Comparison of ENCODE assay signal across 1 mouse cellular context in the genomic region with DNA sequence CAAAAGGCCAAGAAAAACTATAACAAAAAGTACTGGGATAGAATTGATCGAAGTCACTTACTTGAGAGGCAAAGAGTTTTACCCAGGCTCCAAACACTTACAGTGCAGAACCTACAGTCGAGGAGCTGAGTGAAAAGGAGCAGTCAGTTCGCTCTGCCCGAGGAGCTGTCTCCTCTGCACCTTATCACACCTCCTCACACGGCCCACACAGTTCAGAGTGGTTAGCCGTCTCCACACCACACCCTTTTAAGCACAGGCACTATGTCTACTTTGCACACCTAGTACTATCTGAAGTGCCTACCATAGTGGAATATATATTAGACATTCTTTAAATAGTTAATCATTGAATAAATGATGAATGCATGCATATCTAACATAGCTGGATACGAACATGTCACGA.
TF ChIP-seq lines count a peak whose summit lies in the region.

No protein-coding gene starts in this region.

TF ChIP-seq in MEL, 35 proteins besides CTCF, POLR2A, EP300 and RAD21 (continued from another document):
- TF ChIP-seq CHD1 (IDR thresholded peaks at IDR 0.05; ENCODE audit: low read depth, low read length) (no peak), USF1 (IDR thresholded peaks at IDR 0.05; ENCODE audit: low read depth, low read length) (no peak), MXI1 (IDR thresholded peaks at IDR 0.05; ENCODE audit: low read depth, low read length) (peak; percentile 80), KAT2A (conservative IDR thresholded peaks at IDR 0.05; ENCODE audit: low read depth, low read length) (no peak), CHD2 (IDR thresholded peaks at IDR 0.05; ENCODE audit: low read length) (no peak), ELF1 (IDR thresholded peaks at IDR 0.05; ENCODE audit: low read depth, low read length) (no peak), JUND (IDR thresholded peaks at IDR 0.05; ENCODE audit: low read depth, low read length) (no peak), MEF2A (IDR thresholded peaks at IDR 0.05; ENCODE audit: extremely low read depth, insufficient replicate concordance, low read depth, low read length, poor library complexity, severe bottlenecking) (no peak), ZMIZ1 (IDR thresholded peaks at IDR 0.05; ENCODE audit: low read depth, low read length) (peak; percentile 71; the same call in 1 of the 2 replicates), BHLHE40 (IDR thresholded peaks at IDR 0.05; ENCODE audit: borderline replicate concordance, low read depth, low read length) (no peak), TCF12 (IDR thresholded peaks at IDR 0.05; ENCODE audit: low read depth, low read length) (peak; percentile 82), ZC3H11A (IDR thresholded peaks at IDR 0.05; ENCODE audit: low read depth, low read length) (no peak), E2F4 (IDR thresholded peaks at IDR 0.05; ENCODE audit: borderline replicate concordance, low read depth, low read length) (no peak), GATA1 (IDR thresholded peaks at IDR 0.05; ENCODE audit: low read depth, low read length) (peak; percentile 89), POLR2AphosphoS2 (IDR thresholded peaks at IDR 0.05; ENCODE audit: low read length) (peak; percentile 74), MAX (IDR thresholded peaks at IDR 0.05; ENCODE audit: low read length) (peak; percentile 60), POLR2AphosphoS5 (IDR thresholded peaks at IDR 0.05; ENCODE audit: borderline replicate concordance, low read depth, low read length) (no peak), NELFE (IDR thresholded peaks at IDR 0.05; ENCODE audit: low read depth, low read length) (peak; percentile 76), ZKSCAN1 (IDR thresholded peaks at IDR 0.05; ENCODE audit: low read depth, low read length) (no peak), SMC3 (IDR thresholded peaks at IDR 0.05; ENCODE audit: low read depth, low read length) (no peak), TBP (IDR thresholded peaks at IDR 0.05; ENCODE audit: low read depth, low read length) (peak; percentile 96), NRF1 (IDR thresholded peaks at IDR 0.05; ENCODE audit: insufficient read depth, low read depth, low read length, poor library complexity, severe bottlenecking) (no peak), USF2 (IDR thresholded peaks at IDR 0.05; ENCODE audit: borderline replicate concordance in 1 of 2, insufficient read depth in 1 of 2, low read depth in 1 of 2, low read length in 2 of 2) (no peak), HCFC1 (IDR thresholded peaks at IDR 0.05; ENCODE audit: low read depth, low read length) (0 out of 2 replicates have a peak, but pooled peaks have one; percentile 6), MAZ (IDR thresholded peaks at IDR 0.05; ENCODE audit: low read depth, low read length) (no peak; the same call in 1 of the 2 replicates), SIN3A (IDR thresholded peaks at IDR 0.05; ENCODE audit: low read length) (peak; percentile 50; the same call in 1 of the 2 replicates), MYC (IDR thresholded peaks at IDR 0.05; ENCODE audit: low read depth, low read length) (peak; percentile 65; the same call in 1 of the 2 replicates), ZNF384 (IDR thresholded peaks at IDR 0.05; ENCODE audit: low read depth, low read length) (no peak), MAFK (IDR thresholded peaks at IDR 0.05; ENCODE audit: borderline replicate concordance, low read depth, low read length) (no peak)
